Mouse (Mus musculus) hindbrain, postnatal 0 days (tissue): ENCODE results near the gene Ceacam15. TPM values are rescaled to one million over a fixed set of nuclear protein-coding genes. Genes with fewer than 3 reads are reported as not detected.

Experiments used
- ATAC-seq: fragments of 200-750 bp; cut with Nextera tagmentation; 2 replicates; pipeline ENCODE4 v1.8.0; 2017; ENCODE audit warnings: mild to moderate bottlenecking, moderate TSS enrichment, moderate library complexity
- DNase-seq: peaks from one replicate; pipeline ENCODE4 v3.0.0-alpha.2; 2015; ENCODE audit warnings: low spot score
- H3K27ac ChIP-seq: fragments of 300-500 bp; sonication (generic); 2 replicates; pipeline ENCODE4 v1.5.1; 2014; ENCODE audit warnings: mild to moderate bottlenecking
- H3K27me3 ChIP-seq: fragments of 300-500 bp; sonication (generic); 2 replicates; pipeline ENCODE4 v1.6.1; 2014; ENCODE audit warnings: low read length, mixed read lengths; ENCODE audit not compliant: insufficient read depth
- H3K36me3 ChIP-seq: fragments of 300-500 bp; sonication (generic); 2 replicates; pipeline ENCODE4 v1.6.1; 2014; ENCODE audit warnings: low read length, mixed read lengths; ENCODE audit not compliant: insufficient read depth
- H3K4me1 ChIP-seq: fragments of 300-500 bp; sonication (generic); 2 replicates; pipeline ENCODE4 v1.6.1; 2014; ENCODE audit warnings: antibody characterized with exemption, low read length, mixed read lengths; ENCODE audit not compliant: insufficient read depth
- H3K4me2 ChIP-seq: fragments of 300-500 bp; sonication (generic); 2 replicates; pipeline ENCODE4 v1.6.1; 2014; ENCODE audit warnings: low read depth, mild to moderate bottlenecking, low read length, moderate library complexity, mixed read lengths
- H3K4me3 ChIP-seq: fragments of 300-500 bp; sonication (generic); 2 replicates; pipeline ENCODE4 v1.5.1; 2014; ENCODE audit warnings: low read length
- H3K9ac ChIP-seq: fragments of 300-500 bp; sonication (generic); replicated peaks from 2 replicates; pipeline ENCODE4 v1.6.1; 2014; ENCODE audit warnings: mild to moderate bottlenecking, low read length, moderate library complexity, mixed read lengths
- H3K9me3 ChIP-seq: fragments of 300-500 bp; sonication (generic); 2 replicates; pipeline ENCODE4 v1.6.1; 2016; ENCODE audit warnings: low read length, mixed read lengths
- CTCF ChIP-seq: IDR thresholded peaks from 2 replicates; pipeline ENCODE4 v1.5.1; 2016; ENCODE audit warnings: antibody characterized with exemption, control low read depth, low read depth
- WGBS: fragments of 180-500 bp; shearing (Covaris S2); extraction: QIAGEN DNeasy Blood & Tissue Kit; methylation state at CpG from one replicate; pipeline ENCODE4 v1.1.7; 2014; 5-methylcytosine and 5-hydroxymethylcytosine counted together
- polyA plus RNA-seq: library from polyadenylated mRNA; unstranded; fragments of >200 nt; fragmentation: Nextera tagmentation; extraction: Ambion mirVana; gene quantifications from 2 replicates; pipeline ENCODE4 v1.2.1, GENCODE M21; 2015
- total RNA-seq: library from RNA; depleted of rRNA; stranded (reverse); fragments of >200 nt; gene quantifications from 2 replicates; pipeline ENCODE4 v1.2.3, GENCODE M21; 2014; rRNA removed

Ceacam15 gene
- total and polyA plus RNA-seq, 2 experiments from 2014 or later: not detected

DNA sequence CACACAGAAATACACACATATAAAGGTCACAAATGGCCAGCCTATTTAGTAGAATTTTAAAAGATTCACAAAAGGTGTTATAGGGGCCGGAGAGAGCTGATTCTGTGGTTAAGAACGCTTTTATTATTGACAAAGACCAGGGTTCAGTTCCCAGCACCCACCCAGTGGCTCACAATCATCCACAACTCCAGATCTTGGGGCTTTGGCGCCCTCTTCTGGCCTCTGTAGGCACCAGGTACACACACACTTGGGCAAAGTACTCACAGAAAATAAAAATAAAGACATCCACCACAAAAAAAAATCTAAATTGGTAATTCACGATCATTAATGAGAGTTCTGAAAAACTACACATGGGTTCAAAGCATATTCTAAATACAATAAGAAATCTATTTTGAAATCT lies 43.6 kb downstream of the Ceacam15 start:
- no peak overlapping the region for H3K9ac ChIP-seq
- no peak for ATAC-seq
- TF ChIP-seq CTCF: no peak
- no peak overlapping the region for H3K27ac ChIP-seq
- H3K9me3 ChIP-seq: no peaks in the 10 kb centered on the region
- no peaks in the 10 kb centered on the region for H3K36me3 ChIP-seq
- H3K4me3 ChIP-seq: no peak overlapping the region
- H3K4me2 ChIP-seq: no peak overlapping the region
- no peak for DNase-seq
- WGBS: 70% methylated on average over 4 of the region's 4 CpGs
- no peaks in the 10 kb centered on the region for H3K27me3 ChIP-seq
- H3K4me1 ChIP-seq: no peaks in the 10 kb centered on the region

DNA sequence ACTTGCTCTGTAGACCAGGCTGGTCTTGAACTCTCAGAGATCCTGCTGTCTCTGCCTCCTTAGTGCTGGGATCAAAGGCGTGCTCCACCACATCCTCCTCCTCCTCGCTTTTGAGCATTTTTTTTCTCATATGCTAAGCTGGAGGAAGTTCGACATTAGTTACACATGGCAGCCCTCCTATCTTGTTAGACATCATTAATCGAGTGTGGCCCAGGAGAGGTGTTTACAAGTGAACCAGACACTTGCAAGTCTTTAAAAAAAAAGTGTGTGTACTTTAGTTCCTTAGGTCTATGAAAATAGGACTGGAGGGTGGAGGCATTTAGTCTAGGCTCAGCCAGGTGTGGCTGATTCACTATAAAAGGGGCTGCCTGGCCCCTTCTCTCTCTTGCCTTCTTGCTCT lies 44.5 kb downstream of the Ceacam15 start:
- TF ChIP-seq CTCF: no peak
- H3K4me3 ChIP-seq: no peak overlapping the region
- no peaks in the 10 kb centered on the region for H3K4me1 ChIP-seq
- H3K9me3 ChIP-seq: no peaks in the 10 kb centered on the region
- H3K36me3 ChIP-seq: no peaks in the 10 kb centered on the region
- WGBS: 70% methylated on average over 4 of the region's 4 CpGs
- no peaks in the 10 kb centered on the region for H3K27me3 ChIP-seq
- ATAC-seq (no peak), DNase-seq (no peak)
- no peak overlapping the region for H3K27ac ChIP-seq
- H3K4me2 ChIP-seq: no peak overlapping the region
- no peak overlapping the region for H3K9ac ChIP-seq

DNA sequence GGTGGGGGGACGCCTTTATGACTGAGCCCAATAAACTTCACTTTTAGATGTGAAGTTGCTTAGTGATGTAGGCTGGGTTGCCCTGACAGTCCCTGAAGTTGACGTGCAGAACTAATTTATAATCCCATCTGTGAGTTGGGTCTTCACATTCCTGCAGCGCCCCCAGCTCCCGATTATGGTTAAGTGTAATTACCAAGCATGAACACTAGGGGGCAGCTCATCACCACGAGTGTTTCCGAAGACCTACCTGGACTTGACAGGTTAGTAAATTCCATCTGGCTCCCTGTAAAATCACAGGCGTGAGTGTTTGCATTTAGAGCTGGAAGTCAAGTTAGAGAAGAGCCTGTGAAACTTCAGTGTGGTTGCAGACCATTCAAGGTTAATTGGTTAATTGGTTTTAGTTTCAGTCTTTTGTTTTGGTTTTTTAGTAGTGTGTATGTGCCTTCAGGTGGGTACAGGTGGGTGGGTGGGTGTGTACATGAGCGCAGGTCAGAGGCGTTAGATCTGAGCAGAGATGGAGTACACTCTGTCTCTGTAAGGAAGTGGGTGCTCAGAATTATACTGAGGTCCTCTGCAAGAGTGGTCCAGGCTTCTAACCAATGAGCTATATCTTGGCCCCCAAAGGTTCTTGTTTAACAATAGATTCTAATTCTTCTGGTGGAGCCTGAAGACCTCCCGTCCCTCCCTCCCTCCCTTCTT lies 45.8 kb downstream of the Ceacam15 start:
- TF ChIP-seq CTCF: peak; percentile 95
- H3K4me3 ChIP-seq: no peak overlapping the region
- 15% methylated on average over 10 of the region's 10 CpGs for WGBS

DNA sequence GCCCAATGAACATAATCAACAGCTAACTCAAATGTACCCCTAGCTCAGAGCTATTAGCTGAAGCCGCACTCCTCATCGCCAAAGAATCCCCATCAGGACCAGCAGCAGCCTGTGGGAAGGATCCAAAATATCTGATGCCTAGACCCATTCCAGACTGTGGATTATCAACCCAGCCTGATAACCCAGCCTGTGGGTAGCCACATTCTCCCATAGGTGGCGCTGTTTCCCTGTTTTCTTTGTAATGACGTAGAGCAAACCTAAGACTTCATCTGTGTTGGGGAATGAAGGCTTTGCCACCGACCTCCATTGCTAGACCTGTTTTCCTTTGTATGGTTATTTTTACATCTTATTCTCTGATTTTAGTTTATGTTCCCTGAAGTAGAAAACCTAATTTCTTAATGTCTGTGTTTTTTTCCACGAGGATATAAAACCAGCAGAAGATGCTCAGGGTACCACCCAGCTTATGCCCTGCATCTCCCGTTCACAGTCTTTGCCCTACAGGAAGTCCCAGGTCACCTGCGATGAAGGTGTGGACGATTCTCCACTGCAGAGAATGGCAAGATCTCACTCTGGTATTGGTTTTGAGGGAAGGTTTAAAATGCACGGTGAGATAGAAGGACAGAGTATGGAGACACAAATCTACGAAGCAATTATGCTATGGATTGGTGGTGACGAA lies 47.3 kb downstream of the Ceacam15 start:
- Histone ChIP-seq H3K9ac (no peak overlapping the region), H3K36me3 (no peaks in the 10 kb centered on the region), H3K27me3 (no peaks in the 10 kb centered on the region), H3K27ac (no peak overlapping the region), H3K9me3 (no peaks in the 10 kb centered on the region), H3K4me3 (no peak overlapping the region), H3K4me1 (no peaks in the 10 kb centered on the region), H3K4me2 (peak overlapping the region; percentile 21; the same call in 1 of the 2 replicates)
- 32% methylated on average over 12 of the region's 12 CpGs for WGBS
- DNase-seq: peak; percentile 95
- peak; percentile 93 for ATAC-seq
- TF ChIP-seq CTCF: peak; percentile 97

More for the DNA sequence above, 45.8 kb downstream of the Ceacam15 start:
- ATAC-seq (peak; percentile 36), DNase-seq (peak; percentile 83)
- H3K27me3 ChIP-seq: no peaks in the 10 kb centered on the region
- no peaks in the 10 kb centered on the region for H3K36me3 ChIP-seq
- H3K9ac ChIP-seq: no peak overlapping the region
- no peaks in the 10 kb centered on the region for H3K9me3 ChIP-seq
- H3K27ac ChIP-seq: no peak overlapping the region
- H3K4me1 ChIP-seq: no peaks in the 10 kb centered on the region
- H3K4me2 ChIP-seq: no peak overlapping the region

DNA sequence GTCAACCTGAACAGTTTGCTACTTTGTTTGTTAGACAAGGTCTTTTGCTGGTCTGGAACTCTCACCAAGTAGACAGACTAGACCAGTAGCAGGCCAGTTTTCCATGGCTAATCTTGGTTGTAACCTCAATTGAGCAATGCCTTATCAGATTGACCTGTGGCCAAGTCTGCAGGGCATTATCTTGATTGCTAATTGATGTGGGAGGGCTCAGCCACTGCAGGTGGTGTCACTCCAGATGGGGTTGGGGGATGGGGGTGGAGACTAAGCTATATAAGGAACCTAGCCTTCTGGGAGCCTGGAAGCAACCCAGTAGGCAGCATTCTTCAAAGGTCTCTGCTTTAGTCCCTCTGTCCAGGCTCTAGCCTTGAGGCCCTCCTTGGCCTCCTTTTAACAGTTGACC lies 51.8 kb downstream of the Ceacam15 start:
- no peak for TF ChIP-seq CTCF
- no peak for DNase-seq
- no peak overlapping the region for H3K4me2 ChIP-seq
- H3K9ac ChIP-seq: no peak overlapping the region
- no peaks in the 10 kb centered on the region for H3K9me3 ChIP-seq
- no peaks in the 10 kb centered on the region for H3K27me3 ChIP-seq
- no peaks in the 10 kb centered on the region for H3K4me1 ChIP-seq
- ATAC-seq: no peak
- H3K36me3 ChIP-seq: no peaks in the 10 kb centered on the region
- no peak overlapping the region for H3K27ac ChIP-seq
- no peak overlapping the region for H3K4me3 ChIP-seq

DNA sequence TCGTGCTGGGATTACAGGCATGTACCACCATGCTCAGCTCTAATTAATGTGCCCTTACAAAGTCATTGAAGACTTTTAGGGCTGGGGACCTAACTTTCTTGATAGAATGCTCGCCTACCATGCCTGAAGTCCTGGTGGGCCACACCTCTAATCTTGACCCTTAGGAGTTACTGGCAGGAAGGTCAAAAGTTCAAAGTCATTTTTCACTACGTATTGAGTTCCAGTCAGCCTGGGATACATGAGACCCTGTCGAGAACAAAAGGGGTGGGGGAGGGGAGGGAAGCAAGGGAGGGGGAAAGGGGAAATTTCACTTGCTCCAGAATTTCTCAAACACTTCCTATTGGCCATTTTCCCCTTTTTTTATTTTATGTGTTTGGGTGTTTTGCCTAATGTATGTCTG lies 52.4 kb downstream of the Ceacam15 start:
- no peak overlapping the region for H3K4me2 ChIP-seq
- H3K36me3 ChIP-seq: no peaks in the 10 kb centered on the region
- TF ChIP-seq CTCF: no peak
- H3K27ac ChIP-seq: no peak overlapping the region
- H3K27me3 ChIP-seq: no peaks in the 10 kb centered on the region
- H3K9ac ChIP-seq: no peak overlapping the region
- H3K4me3 ChIP-seq: no peak overlapping the region
- H3K9me3 ChIP-seq: no peaks in the 10 kb centered on the region
- 60% methylated on average over 4 of the region's 4 CpGs for WGBS
- no peak for DNase-seq
- no peaks in the 10 kb centered on the region for H3K4me1 ChIP-seq
- no peak for ATAC-seq

Other genes starting within 250 kb of the Ceacam15 start
- gene Tmem160, start 222.9 kb downstream of the Ceacam15 start, total RNA-seq: 71.7 and 72.6 TPM in 2 replicates
- 102 and 114 TPM in 2 replicates for gene Tmem160, start 222.9 kb downstream of the Ceacam15 start, polyA plus RNA-seq
- 9.0 and 13.9 TPM in 2 replicates for gene Npas1, start 198.0 kb downstream of the Ceacam15 start, total RNA-seq
- gene Npas1, start 198.0 kb downstream of the Ceacam15 start, polyA plus RNA-seq: 7.6 and 7.9 TPM in 2 replicates
- 131 and 146 TPM in 2 replicates for gene Arhgap35, start 60.7 kb downstream of the Ceacam15 start, total RNA-seq
- gene Arhgap35, start 60.7 kb downstream of the Ceacam15 start, polyA plus RNA-seq: 21.2 and 24.8 TPM in 2 replicates
- gene Ceacam9, start 46.2 kb upstream of the Ceacam15 start, total RNA-seq: not detected in 2 replicates
- 0.67 and 0.68 TPM in 2 replicates for gene Ceacam9, start 46.2 kb upstream of the Ceacam15 start, polyA plus RNA-seq
- 556 and 619 TPM in 2 replicates for gene Ap2s1, start 62.7 kb upstream of the Ceacam15 start, total RNA-seq
- 501 and 524 TPM in 2 replicates for gene Ap2s1, start 62.7 kb upstream of the Ceacam15 start, polyA plus RNA-seq
- gene Slc1a5, start 105.6 kb upstream of the Ceacam15 start, total RNA-seq: 18.1 and 19.2 TPM in 2 replicates
- 9.5 and 9.7 TPM in 2 replicates for gene Slc1a5, start 105.6 kb upstream of the Ceacam15 start, polyA plus RNA-seq
- gene Strn4, start 140.2 kb upstream of the Ceacam15 start, total RNA-seq: 234 and 248 TPM in 2 replicates
- 128 and 141 TPM in 2 replicates for gene Strn4, start 140.2 kb upstream of the Ceacam15 start, polyA plus RNA-seq
- 63.1 and 73.8 TPM in 2 replicates for gene Fkrp, start 141.0 kb upstream of the Ceacam15 start, total RNA-seq
- 45.2 and 45.4 TPM in 2 replicates for gene Fkrp, start 141.0 kb upstream of the Ceacam15 start, polyA plus RNA-seq
- 4.3 and 5.4 TPM in 2 replicates for gene Prkd2, start 167.2 kb upstream of the Ceacam15 start, total RNA-seq
- gene Prkd2, start 167.2 kb upstream of the Ceacam15 start, polyA plus RNA-seq: 4.3 and 4.8 TPM in 2 replicates
- 85.9 and 95.6 TPM in 2 replicates for gene Dact3, start 199.6 kb upstream of the Ceacam15 start, total RNA-seq
- 7.2 TPM in 2 replicates for gene Dact3, start 199.6 kb upstream of the Ceacam15 start, polyA plus RNA-seq
- 4.1 TPM in 1 of 2 replicates, not detected in the other for gene Gng8, start 216.1 kb upstream of the Ceacam15 start, total RNA-seq
- 0.62 and 4.7 TPM in 2 replicates for gene Gng8, start 216.1 kb upstream of the Ceacam15 start, polyA plus RNA-seq
- gene Ptgir, start 230.8 kb upstream of the Ceacam15 start, total RNA-seq: 0.18 and 0.21 TPM in 2 replicates
- gene Ptgir, start 230.8 kb upstream of the Ceacam15 start, polyA plus RNA-seq: 0.05 TPM in 2 replicates
- 1,865 and 2,018 TPM in 2 replicates for gene Calm3, start 248.4 kb upstream of the Ceacam15 start, total RNA-seq
- 435 and 441 TPM in 2 replicates for gene Calm3, start 248.4 kb upstream of the Ceacam15 start, polyA plus RNA-seq